In genomic region chr11:93967381-93967780, GRCm38 (mm10) we compare ENCODE assay signal across 8 mouse cellular contexts. TPM values are rescaled to one million over a fixed set of nuclear protein-coding genes. Genes with fewer than 3 reads are reported as not detected.
A peak's percentile ranks its signal among the peaks of the same experiment; 100 is the strongest.
DNase-seq lines count a peak whose midpoint lies in the region; ATAC-seq and TF ChIP-seq lines count a peak whose summit lies in the region.

No protein-coding gene starts in this region.

- H3K27me3 ChIP-seq in testis, adult 2 months (ENCODE audit: control insufficient read depth, insufficient read depth, low read length), result no peaks in the 10 kb centered on the region
- H3K27me3 ChIP-seq in intestine, postnatal 0 days (replicated peaks; ENCODE audit: control insufficient read depth, insufficient read depth, low read length), result no peaks in the 10 kb centered on the region
- no peaks in the 10 kb centered on the region for H3K27me3 ChIP-seq in neural tube, embryonic 14.5 days (ENCODE audit: control insufficient read depth, insufficient read depth, low read length)

- H3K9me3 ChIP-seq in intestine, postnatal 0 days (ENCODE audit: control insufficient read depth), result no peaks in the 10 kb centered on the region
- H3K9me3 ChIP-seq in neural tube, embryonic 14.5 days (ENCODE audit: control insufficient read depth, low read length), result no peaks in the 10 kb centered on the region

- TF ChIP-seq CTCF in testis, adult 2 months (IDR thresholded peaks at IDR 0.05; ENCODE audit: control insufficient read depth, insufficient read depth, insufficient replicate concordance, low read depth, low read length), result no peak
- no peak for TF ChIP-seq CTCF in intestine, postnatal 0 days (IDR thresholded peaks at IDR 0.05; ENCODE audit: low read depth)

- peak overlapping the region; percentile 80 for H3K27ac ChIP-seq in testis, adult 2 months (ENCODE audit: control insufficient read depth, insufficient read depth, low read depth, low read length)
- peak overlapping the region; percentile 55; the same call in 1 of the 2 replicates for H3K27ac ChIP-seq in intestine, postnatal 0 days (ENCODE audit: low read depth, low read length)
- peak overlapping the region; percentile 84 for H3K27ac ChIP-seq in neural tube, embryonic 14.5 days (ENCODE audit: low read depth, low read length)

- H3K4me2 ChIP-seq in intestine, postnatal 0 days (replicated peaks; ENCODE audit: low read depth), result peak overlapping the region; percentile 77
- peak overlapping the region; percentile 69 for H3K4me2 ChIP-seq in neural tube, embryonic 14.5 days (ENCODE audit: low read depth, low read length)

- no peaks in the 10 kb centered on the region; the same call in 1 of the 2 replicates for H3K36me3 ChIP-seq in testis, adult 2 months (ENCODE audit: control insufficient read depth, insufficient read depth, low read length)
- H3K36me3 ChIP-seq in intestine, postnatal 0 days (ENCODE audit: control insufficient read depth, insufficient read depth), result peaks cover 25% of the 10 kb centered on the region
- peaks cover 22% of the 10 kb centered on the region for H3K36me3 ChIP-seq in neural tube, embryonic 14.5 days (ENCODE audit: control insufficient read depth, insufficient read depth, low read length)

- no peak for ATAC-seq in intestine, postnatal 0 days
- ATAC-seq in neural tube, embryonic 14.5 days (ENCODE audit: low read depth), result no peak

- TF ChIP-seq POLR2A in testis, adult 2 months (IDR thresholded peaks at IDR 0.05; ENCODE audit: control insufficient read depth, low read depth, low read length), result no peak

- DNase-seq in cerebellum, adult 9-10 months, result peak; percentile 44
- no peak for DNase-seq in cerebellum, postnatal 4 days (ENCODE audit: low spot score in 2 of 2)
- DNase-seq in testis, postnatal 10 days (ENCODE audit: low spot score), result no peak
- no peak for DNase-seq in adrenal gland, postnatal 10 days
- DNase-seq in frontal cortex, postnatal 25 days (ENCODE audit: low spot score in 2 of 2), result no peak

- peak overlapping the region; percentile 48 for H3K9ac ChIP-seq in intestine, postnatal 0 days (ENCODE audit: low read depth, low read length)
- peak overlapping the region; percentile 74 for H3K9ac ChIP-seq in neural tube, embryonic 14.5 days (replicated peaks; ENCODE audit: low read depth, low read length)

- H3K4me1 ChIP-seq in testis, adult 2 months (ENCODE audit: control insufficient read depth, insufficient read depth, low read length), result no peaks in the 10 kb centered on the region; the same call in none of the 2 replicates
- H3K4me1 ChIP-seq in intestine, postnatal 0 days (replicated peaks; ENCODE audit: control insufficient read depth, insufficient read depth, low read length), result no peaks in the 10 kb centered on the region
- H3K4me1 ChIP-seq in neural tube, embryonic 14.5 days (ENCODE audit: control insufficient read depth, insufficient read depth, low read length), result no peaks in the 10 kb centered on the region

- 2% methylated on average over 11 of the region's 11 CpGs for WGBS in intestine, postnatal 0 days
- 4% methylated on average over 11 of the region's 11 CpGs for WGBS in neural tube, embryonic 14.5 days

- H3K4me3 ChIP-seq in testis, adult 2 months (ENCODE audit: control insufficient read depth, low read depth, low read length), result peak overlapping the region; percentile 97
- peak overlapping the region; percentile 69 for H3K4me3 ChIP-seq in intestine, postnatal 0 days (ENCODE audit: low read depth, low read length)
- H3K4me3 ChIP-seq in neural tube, embryonic 14.5 days (ENCODE audit: low read depth, low read length), result peak overlapping the region; percentile 79

RNA-seq across cellular contexts. Expression of gene Gm20390, which starts 0.7 kb away (rescaled TPM):
- polyA plus RNA-seq in testis, adult 2 months (2012; rRNA removed), result 17.1 and 19.8 TPM in 2 replicates
- polyA plus RNA-seq in intestine, postnatal 0 days (2015; fragmentation: Nextera tagmentation; extraction: Ambion mirVana), result 228 and 239 TPM in 2 replicates
- 295 and 298 TPM in 2 replicates for polyA plus RNA-seq in neural tube, embryonic 14.5 days (2014; fragmentation: Nextera tagmentation; extraction: Ambion mirVana)
- 10 to 100 TPM; 64.2 to 75.0 TPM for total RNA-seq in adrenal gland, postnatal 10 days (2021)

RNA-seq across cellular contexts. Expression of gene Nme1, which starts 0.9 kb away (rescaled TPM):
- polyA plus RNA-seq in testis, adult 2 months (2012; rRNA removed), result 51.5 and 54.6 TPM in 2 replicates
- polyA plus RNA-seq in intestine, postnatal 0 days (2015; fragmentation: Nextera tagmentation; extraction: Ambion mirVana), result 132 and 146 TPM in 2 replicates
- polyA plus RNA-seq in neural tube, embryonic 14.5 days (2014; fragmentation: Nextera tagmentation; extraction: Ambion mirVana), result 335 and 444 TPM in 2 replicates
- total RNA-seq in adrenal gland, postnatal 10 days (2021), result 10 to 100 TPM; 42.4 to 49.2 TPM

RNA-seq across cellular contexts. Expression of gene Nme2, which starts 11.3 kb away (rescaled TPM):
- 52.8 and 55.1 TPM in 2 replicates for polyA plus RNA-seq in testis, adult 2 months (2012; rRNA removed)
- polyA plus RNA-seq in intestine, postnatal 0 days (2015; fragmentation: Nextera tagmentation; extraction: Ambion mirVana), result 370 and 400 TPM in 2 replicates
- 74.2 and 85.2 TPM in 2 replicates for polyA plus RNA-seq in neural tube, embryonic 14.5 days (2014; fragmentation: Nextera tagmentation; extraction: Ambion mirVana)
- total RNA-seq in adrenal gland, postnatal 10 days (2021), result 100 to 1,000 TPM; 550 to 566 TPM

RNA-seq across cellular contexts. Expression of gene Spag9, which starts 28.5 kb away (rescaled TPM):
- 17.7 and 18.8 TPM in 2 replicates for polyA plus RNA-seq in testis, adult 2 months (2012; rRNA removed)
- polyA plus RNA-seq in intestine, postnatal 0 days (2015; fragmentation: Nextera tagmentation; extraction: Ambion mirVana), result 64.1 and 72.3 TPM in 2 replicates
- 126 and 129 TPM in 2 replicates for polyA plus RNA-seq in neural tube, embryonic 14.5 days (2014; fragmentation: Nextera tagmentation; extraction: Ambion mirVana)
- total RNA-seq in adrenal gland, postnatal 10 days (2021), result 100 to 1,000 TPM; 107 to 125 TPM

Comparison
In these comparisons a context has a peak if more than half of its experiments do, and no peak if none do; other contexts are left out.
1. RNA of gene Gm20390, which starts 0.7 kb away (polyA plus RNA-seq): 295 to 298 TPM in neural tube, embryonic 14.5 days and 228 to 239 TPM in intestine, postnatal 0 days; 17.1 to 19.8 TPM in testis, adult 2 months; every median in the first group is over 10 times any median in the second.
2. Peak in every context shown above with its lines, with median percentiles within 50 percentile points of each other: H3K27ac ChIP-seq and H3K4me3 ChIP-seq.